Mouse (Mus musculus) right cerebral cortex, postnatal 25 days (tissue): ENCODE data around the gene Acss2.
A peak's percentile ranks its signal among the peaks of the same experiment; 100 is the strongest.
"Not testable (repeated sequence)": the region's sequence is repeated elsewhere in the genome, so short reads cannot be mapped to it uniquely, and the experiment has no call there.

ENCODE experiments used
- DNase-seq: peaks from one replicate; pipeline ENCODE4 v3.0.0; 2022

Acss2 gene

DNA sequence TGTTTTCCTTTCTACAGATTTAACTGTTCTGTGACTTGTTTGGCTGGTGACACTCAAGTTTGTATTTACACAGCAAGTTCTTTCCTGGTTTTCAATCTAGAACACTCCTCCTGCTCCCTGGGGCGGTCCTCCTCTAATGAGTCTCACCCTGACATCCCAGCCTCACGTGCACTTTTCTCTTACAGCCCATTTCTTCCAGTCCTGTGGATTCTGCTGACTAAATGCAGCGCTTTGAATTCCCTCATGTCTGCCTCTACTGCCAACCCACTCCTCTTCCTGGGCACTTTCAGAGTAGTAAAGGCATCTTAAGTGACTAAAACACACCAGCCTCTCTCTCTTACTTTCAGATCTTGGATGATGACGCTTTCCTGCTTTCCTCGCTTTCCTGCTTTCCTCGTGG is 73.9 kb downstream of the Acss2 start:
- DNase-seq = no peak

DNA sequence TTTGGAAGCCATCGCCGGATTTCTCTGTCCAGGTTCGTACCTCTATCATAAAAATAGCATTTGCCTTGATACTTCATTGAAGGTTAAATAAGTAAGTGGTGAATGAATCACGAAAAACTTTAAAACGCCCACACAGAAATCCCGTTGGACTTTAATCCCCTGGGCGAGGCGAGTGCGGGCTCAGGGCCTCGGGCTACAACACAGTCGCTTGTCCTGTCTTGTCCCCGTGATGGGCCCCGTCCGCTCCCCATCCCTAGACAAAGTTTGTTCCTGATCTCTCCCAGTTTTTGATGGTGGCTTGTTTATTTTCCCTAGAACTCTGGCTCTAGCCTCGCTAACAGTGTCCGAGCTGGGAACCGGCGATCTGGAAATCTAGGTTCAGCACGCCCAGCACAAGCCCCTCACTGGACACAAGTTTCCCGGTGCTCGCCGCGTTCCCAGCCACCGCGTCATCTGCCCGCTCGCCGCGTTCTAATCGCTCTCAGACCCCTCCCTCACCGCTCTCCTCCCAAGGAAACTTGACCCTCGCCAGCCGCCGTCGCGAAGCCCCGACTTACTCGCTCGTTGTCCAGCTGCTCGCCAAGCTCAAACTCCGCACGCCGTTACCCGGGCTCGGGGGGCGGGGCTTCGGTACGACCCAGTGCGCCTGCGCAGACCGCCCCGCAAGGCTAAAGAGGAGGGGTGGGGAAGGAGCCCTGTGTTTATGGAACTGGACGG is 74.5 kb downstream of the Acss2 start, which contains the start of gene Gss:
Gss (minus strand) TSS at position 674 of the 717 bp plus-strand sequence.
- peak; percentile 97 for DNase-seq

GRCm38 (mm10) chr2:155592854-155593283 is 75.1 kb downstream of the Acss2 start:
- no peak for DNase-seq

DNA sequence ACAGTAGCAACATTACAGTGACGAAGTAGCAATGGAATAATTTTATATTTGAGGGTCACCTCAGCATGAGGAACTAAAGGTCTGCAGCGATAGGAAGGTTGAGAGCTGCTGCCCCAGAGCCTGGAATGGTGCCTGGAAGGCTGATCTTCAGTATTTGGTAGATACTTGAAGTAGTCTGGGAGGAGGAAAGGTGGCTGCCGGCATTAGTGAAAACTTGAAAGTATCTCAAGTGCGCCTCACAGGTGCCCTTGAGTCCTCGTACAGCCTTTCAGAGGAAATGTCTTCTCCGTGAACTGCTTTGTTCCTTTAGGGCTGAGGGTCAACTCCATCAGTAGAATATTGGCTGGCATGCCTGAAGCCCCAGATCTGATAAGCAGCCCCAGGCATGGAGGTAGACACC is 77.8 kb downstream of the Acss2 start:
- no peak for DNase-seq

- DNase-seq = no peak
Observed at GRCm38 (mm10) chr2:155603707-155604106, 86.0 kb downstream of the Acss2 start.

GRCm38 (mm10) chr2:155604560-155605235 is 87.0 kb downstream of the Acss2 start:
- no peak for DNase-seq

GRCm38 (mm10) chr2:155605236-155605589 is 87.5 kb downstream of the Acss2 start:
- not testable (repeated sequence) for DNase-seq

GRCm38 (mm10) chr2:155606360-155606759 is 88.6 kb downstream of the Acss2 start:
- peak; percentile 61 for DNase-seq

DNA sequence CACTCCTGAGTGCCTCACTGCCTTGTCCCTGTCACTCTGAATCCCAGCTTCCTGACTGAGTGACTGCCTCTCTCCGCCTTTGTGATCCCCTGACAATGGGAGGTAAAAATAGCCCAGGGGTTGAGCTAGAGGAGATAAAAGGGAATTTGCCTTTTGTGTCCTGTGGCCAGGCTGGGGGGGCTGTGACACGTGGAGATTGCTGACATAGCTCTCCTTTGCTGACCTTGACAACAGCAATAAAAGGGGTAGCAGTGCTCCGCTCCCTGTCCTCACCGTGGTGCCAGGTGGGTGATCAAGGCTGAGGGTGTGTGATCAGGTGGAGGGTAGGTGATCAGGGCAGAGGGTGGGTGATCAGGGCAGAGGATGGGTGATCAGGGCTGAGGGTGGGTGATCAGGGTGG is 93.2 kb downstream of the Acss2 start, which contains the start of gene Myh7b:
Myh7b (plus strand) TSS at position 235 of the 400 bp plus-strand sequence.
- no peak for DNase-seq

DNA sequence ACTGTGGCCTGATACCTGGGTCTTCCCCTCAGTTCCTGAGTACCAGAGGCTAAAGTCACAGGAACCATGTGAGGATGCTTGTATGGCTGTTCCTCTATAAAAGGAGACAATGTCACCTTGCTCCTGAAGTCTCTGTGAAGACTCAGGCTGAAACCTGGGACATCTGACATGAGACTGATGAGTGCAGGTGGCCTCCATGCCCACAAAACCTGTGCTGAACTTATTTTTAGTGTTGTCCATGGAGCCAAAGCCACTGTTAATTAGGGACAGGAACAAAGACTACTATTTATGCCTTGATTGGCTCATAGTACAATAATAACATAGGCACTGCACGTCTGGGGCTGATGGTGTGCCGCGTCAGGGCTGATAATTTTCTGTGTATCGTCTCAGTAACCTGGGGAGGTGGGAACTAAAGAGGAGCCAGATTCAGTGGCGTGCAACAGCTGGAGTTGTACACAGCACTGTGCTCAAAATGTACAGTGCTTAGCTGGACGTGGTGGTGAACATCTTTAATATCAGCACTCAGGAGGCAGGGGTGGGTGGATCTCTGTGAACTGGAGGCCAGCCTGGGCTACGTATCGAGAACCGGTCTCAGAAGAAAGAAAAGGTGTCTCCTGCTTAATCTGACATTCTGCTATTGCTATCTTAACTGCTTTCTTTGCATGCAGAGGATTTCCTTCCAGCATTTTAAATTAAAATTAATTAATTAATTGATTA is 94.2 kb downstream of the Acss2 start:
- DNase-seq = no peak

- peak; percentile 53 for DNase-seq
Observed at GRCm38 (mm10) chr2:155613326-155613755, 95.6 kb downstream of the Acss2 start.

DNA sequence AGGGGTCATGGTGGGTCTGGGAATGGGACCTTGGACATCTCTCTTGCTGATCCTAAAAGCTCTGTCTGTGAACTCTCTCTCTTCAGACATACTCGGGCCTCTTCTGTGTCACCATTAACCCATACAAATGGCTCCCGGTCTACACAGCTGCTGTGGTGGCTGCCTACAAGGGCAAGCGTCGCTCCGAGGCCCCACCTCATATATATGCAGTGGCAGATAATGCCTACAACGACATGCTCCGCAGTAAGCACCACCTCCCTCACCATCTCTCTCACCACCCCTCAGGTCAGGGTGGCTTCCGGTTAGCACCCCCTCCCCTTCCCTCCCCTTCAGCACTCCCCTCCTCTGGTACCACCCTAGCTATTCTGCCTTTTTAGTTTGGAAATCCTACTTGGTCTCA is 96.2 kb downstream of the Acss2 start:
- no peak for DNase-seq

GRCm38 (mm10) chr2:155616971-155617370 is 99.2 kb downstream of the Acss2 start:
- no peak for DNase-seq

DNA sequence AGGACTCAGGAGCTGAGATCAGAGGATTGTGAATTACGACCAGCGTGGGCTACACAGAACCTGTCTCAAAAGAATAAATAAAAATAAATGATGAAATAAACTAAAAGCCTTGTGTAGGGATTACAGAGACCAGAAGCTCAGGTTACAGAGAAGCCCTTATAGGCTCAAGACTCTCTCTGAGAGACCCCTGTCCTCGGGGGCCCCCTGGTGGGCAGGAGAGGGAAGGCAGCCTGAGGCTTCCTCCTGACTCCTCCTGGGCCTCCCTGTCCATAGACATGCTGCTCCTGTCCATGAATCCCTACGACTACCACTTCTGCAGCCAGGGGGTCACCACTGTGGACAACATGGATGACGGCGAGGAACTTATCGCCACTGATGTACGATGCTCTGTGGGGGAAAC is 102.1 kb downstream of the Acss2 start:
- peak; percentile 82 for DNase-seq

DNA sequence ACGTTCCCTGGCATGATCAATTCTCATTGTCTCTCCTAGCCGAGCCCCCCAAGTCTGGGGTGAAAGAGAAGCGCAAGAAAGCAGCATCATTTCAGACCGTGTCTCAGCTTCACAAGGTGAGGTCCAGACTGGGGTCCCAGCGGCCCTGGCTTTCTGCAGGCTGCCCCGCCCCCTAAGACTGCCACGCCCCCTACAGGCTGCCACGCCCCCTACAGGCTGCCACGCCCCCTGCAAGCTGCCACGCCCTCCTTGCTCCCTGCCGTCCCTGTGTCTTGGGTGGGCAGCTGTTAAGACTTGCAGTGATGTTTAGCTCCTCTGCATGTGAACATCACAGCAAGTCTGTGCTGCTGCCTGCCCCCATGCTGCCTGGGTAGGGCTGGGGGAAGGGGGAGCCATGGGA is 104.9 kb downstream of the Acss2 start:
- DNase-seq = no peak

DNA sequence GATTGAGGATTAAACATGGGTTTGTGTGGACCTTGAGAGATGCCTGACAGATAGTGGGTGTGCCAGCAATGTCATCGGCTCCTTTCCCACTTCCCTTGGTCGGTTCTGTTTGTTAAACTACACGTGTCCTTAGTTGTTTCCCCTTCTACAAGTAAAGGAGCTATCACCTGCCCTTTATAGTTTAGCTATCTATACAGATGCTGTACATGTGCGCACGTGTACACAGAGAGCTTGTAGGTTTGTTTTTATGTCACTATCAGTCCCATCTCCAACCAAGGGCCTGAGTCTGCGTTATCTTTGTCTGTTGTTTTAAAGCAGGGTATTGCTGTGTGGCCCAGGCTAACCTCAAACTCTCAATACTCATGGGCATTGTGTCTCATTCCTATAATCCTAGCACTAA is 106.2 kb downstream of the Acss2 start:
- no peak for DNase-seq

DNA sequence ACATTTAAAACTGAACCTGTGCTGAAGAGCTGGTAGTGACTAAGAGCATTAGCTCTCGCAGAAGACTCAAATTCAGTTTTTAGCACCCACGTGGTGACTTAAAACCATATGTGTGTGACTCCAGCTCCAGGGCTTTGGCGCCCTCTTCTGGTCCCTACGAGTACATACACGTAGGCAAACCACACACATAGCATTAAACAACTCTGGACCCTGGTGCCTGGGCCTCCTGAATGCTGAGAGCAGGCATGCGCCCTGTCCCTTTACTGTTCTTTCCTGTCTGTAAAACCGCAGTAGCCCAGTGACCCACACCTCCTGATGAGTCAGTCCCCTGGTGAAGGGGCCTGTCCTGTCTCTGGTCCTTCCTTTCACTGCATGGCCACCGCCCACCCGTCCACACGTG is 107.0 kb downstream of the Acss2 start:
- no peak for DNase-seq

- DNase-seq = no peak
Observed at GRCm38 (mm10) chr2:155626277-155626676, 108.5 kb downstream of the Acss2 start.

DNA sequence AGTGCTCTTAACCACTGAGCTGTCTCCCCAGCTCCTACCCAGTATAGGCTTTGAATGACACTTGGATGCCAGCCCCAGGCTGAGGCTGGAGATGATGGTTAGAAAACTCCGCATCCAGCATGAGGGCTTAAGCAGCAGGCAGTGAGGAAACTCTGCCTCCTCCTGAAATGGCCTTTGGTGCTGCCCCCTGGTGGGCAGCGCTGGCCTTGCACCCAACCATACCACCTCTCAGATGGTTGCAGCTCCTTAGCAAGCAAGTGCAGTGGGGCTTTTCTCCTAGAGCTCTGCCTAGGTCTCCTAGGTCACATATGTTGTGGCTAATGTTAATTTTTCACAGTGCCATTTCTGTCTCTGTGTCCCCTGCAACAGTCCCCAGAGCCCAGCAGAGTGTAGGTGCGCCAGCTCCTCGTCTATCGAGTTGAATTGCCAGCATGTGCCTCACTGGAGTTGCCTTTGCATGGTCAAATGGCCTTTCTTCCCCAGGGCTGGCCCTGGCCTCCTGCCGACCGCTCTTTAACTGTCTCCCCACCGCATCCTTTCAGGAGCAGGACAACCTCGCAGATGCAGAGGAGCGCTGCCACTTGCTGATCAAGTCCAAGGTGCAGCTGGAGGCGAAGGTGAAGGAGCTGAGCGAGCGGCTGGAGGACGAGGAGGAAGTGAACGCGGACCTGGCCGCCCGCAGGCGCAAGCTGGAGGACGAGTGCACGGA is 109.4 kb downstream of the Acss2 start:
- peak; percentile 62 for DNase-seq

DNA sequence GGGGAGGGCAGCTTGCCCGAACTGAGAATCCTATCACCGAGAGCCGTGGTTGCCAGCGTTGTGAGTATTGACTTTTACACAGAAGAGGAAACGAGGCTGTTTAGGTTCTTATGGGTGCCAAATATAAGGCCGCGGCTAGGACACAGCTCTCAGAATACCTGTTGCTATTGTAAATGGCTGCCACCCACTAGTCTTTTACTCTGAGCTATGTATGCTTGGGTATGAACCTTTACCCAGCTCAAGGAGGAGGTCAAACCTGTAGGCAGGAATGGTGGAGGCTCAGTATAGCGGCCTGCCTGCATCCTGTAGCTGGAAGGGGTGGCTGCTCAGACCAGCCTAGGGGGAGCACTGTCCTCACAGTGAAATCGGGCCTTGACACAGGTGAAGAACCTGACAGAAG is 110.4 kb downstream of the Acss2 start:
- DNase-seq = no peak

DNA sequence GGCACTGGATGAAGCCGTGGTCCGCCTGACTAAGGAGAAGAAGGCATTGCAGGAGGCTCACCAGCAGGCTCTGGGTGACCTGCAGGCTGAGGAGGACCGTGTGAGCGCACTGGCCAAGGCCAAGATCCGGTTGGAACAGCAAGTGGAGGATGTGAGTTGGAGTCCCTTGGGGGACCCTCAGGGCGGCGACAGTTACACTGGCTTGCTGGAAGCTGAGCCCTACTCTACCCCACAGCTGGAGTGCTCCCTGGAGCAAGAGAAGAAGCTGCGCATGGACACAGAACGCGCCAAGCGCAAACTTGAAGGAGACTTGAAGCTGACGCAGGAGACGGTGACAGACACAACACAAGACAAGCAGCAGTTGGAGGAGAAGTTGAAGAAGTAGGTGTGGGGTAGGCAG is 110.8 kb downstream of the Acss2 start:
- no peak for DNase-seq

- peak; percentile 83 for DNase-seq
Observed at GRCm38 (mm10) chr2:155629231-155629661, 111.5 kb downstream of the Acss2 start.

DNA sequence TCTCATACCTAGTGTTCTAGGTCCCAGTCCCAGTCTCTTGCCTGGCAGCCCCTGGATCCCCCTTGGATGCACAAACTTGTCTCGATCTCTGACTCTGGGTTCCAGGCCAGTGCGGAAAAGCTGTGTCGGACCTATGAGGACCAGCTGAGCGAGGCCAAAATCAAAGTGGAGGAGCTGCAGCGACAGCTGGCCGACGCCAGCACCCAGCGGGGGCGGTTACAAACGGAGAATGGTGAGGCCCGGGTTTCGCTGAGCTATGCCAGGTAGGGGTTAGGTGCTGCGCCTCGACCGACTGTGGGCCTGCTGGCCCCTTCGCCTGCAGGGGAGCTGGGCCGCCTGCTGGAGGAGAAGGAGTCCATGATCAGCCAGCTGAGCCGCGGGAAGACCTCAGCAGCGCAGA is 112.4 kb downstream of the Acss2 start:
- no peak for DNase-seq
